Mouse (Mus musculus) cerebellum, postnatal 4 days (tissue): ENCODE data around the gene Pigq.

ENCODE experiments used
- DNase-seq, 2 experiments: peaks; one replicate each; pipeline ENCODE4 v3.0.0; 2022; ENCODE audit warnings: low spot score in 2 of 2, mixed read lengths in 1 of 2

The Pigq gene

GRCm38 (mm10) chr17:25925348-25925747 is 19.4 kb downstream of the Pigq start:
- DNase-seq = peak in 1 of 2 experiments; percentile 50

GRCm38 (mm10) chr17:25922120-25922519 is 22.6 kb downstream of the Pigq start:
- DNase-seq = no peak

GRCm38 (mm10) chr17:25919786-25920642 is 24.7 kb downstream of the Pigq start:
- peak; percentile 100 for DNase-seq

- no peak for DNase-seq
Measured at GRCm38 (mm10) chr17:25919144-25919785, 25.5 kb downstream of the Pigq start, which contains the start of gene Rab40c. Gene Rab40c (minus strand): TSS chr17:25919727.

GRCm38 (mm10) chr17:25918037-25918750 is 26.5 kb downstream of the Pigq start:
- DNase-seq = no peak

- no peak for DNase-seq
Measured at GRCm38 (mm10) chr17:25916931-25917647, 27.6 kb downstream of the Pigq start.

GRCm38 (mm10) chr17:25914295-25914694 is 30.4 kb downstream of the Pigq start:
- no peak for DNase-seq

- DNase-seq = no peak
Measured at GRCm38 (mm10) chr17:25913877-25914275, 30.9 kb downstream of the Pigq start.

GRCm38 (mm10) chr17:25913186-25913876 is 31.4 kb downstream of the Pigq start:
- DNase-seq = no peak

GRCm38 (mm10) chr17:25911816-25912215 is 32.9 kb downstream of the Pigq start:
- no peak for DNase-seq

- no peak for DNase-seq
Measured at GRCm38 (mm10) chr17:25907640-25908039, 37.1 kb downstream of the Pigq start.

- no peak for DNase-seq
Measured at GRCm38 (mm10) chr17:25903061-25903460, 41.7 kb downstream of the Pigq start.

GRCm38 (mm10) chr17:25900193-25900592 is 44.5 kb downstream of the Pigq start:
- DNase-seq = no peak

GRCm38 (mm10) chr17:25895891-25896290 is 48.8 kb downstream of the Pigq start:
- no peak for DNase-seq

GRCm38 (mm10) chr17:25895415-25895814 is 49.3 kb downstream of the Pigq start:
- DNase-seq = no peak

- DNase-seq = peak; percentile 57 to 74
Measured at GRCm38 (mm10) chr17:25893975-25894617, 50.6 kb downstream of the Pigq start.

GRCm38 (mm10) chr17:25888837-25889236 is 55.9 kb downstream of the Pigq start:
- DNase-seq = no peak

GRCm38 (mm10) chr17:25887467-25887866 is 57.3 kb downstream of the Pigq start:
- DNase-seq = no peak

- DNase-seq = no peak
Measured at GRCm38 (mm10) chr17:25886806-25887205, 57.9 kb downstream of the Pigq start.

- DNase-seq = no peak
Measured at GRCm38 (mm10) chr17:25885636-25886035, 59.1 kb downstream of the Pigq start.

- DNase-seq = no peak
Measured at GRCm38 (mm10) chr17:25883824-25884223, 60.9 kb downstream of the Pigq start.
